Mouse (Mus musculus): ENCODE data around the gene Gm21149. TPM values are rescaled to one million over a fixed set of nuclear protein-coding genes. Genes with fewer than 3 reads are reported as not detected.
"Not testable (repeated sequence)": the region's sequence is repeated elsewhere in the genome, so short reads cannot be mapped to it uniquely, and the experiment has no call there.

The Gm21149 gene
- polyA plus RNA-seq, 1 experiment, result not detected

GRCm38 (mm10) chr5:15498774-15499400 lies 22.6 kb upstream of the Gm21149 start:
- not testable (repeated sequence) for H3K4me3 ChIP-seq (ENCODE audit: insufficient read depth, low read length); H3K4me1 ChIP-seq (ENCODE audit: control insufficient read depth, insufficient read depth, low read length); H3K27ac ChIP-seq (ENCODE audit: insufficient read depth, low read depth, low read length)
- TF ChIP-seq CTCF (IDR thresholded peaks at IDR 0.05; ENCODE audit: low read depth, low read length), result peak; percentile 47; the same call in 1 of the 2 replicates

GRCm38 (mm10) chr5:15498350-15498749 lies 22.0 kb upstream of the Gm21149 start:
- H3K4me3 ChIP-seq (ENCODE audit: insufficient read depth, low read length); H3K4me1 ChIP-seq (ENCODE audit: control insufficient read depth, insufficient read depth, low read length); H3K27ac ChIP-seq (ENCODE audit: insufficient read depth, low read depth, low read length): not testable (repeated sequence)

GRCm38 (mm10) chr5:15490934-15491333 lies 14.6 kb upstream of the Gm21149 start:
- H3K4me3 ChIP-seq (ENCODE audit: insufficient read depth, low read length); H3K27ac ChIP-seq (ENCODE audit: insufficient read depth, low read depth, low read length); H3K4me1 ChIP-seq (ENCODE audit: control insufficient read depth, insufficient read depth, low read length): not testable (repeated sequence)

- no peak overlapping the region for H3K27ac ChIP-seq (ENCODE audit: insufficient read depth, low read depth, low read length)
- H3K4me3 ChIP-seq (ENCODE audit: insufficient read depth, low read length), result no peak overlapping the region
- no peaks in the 10 kb centered on the region for H3K4me1 ChIP-seq (ENCODE audit: control insufficient read depth, insufficient read depth, low read length)
- TF ChIP-seq CTCF (IDR thresholded peaks at IDR 0.05; ENCODE audit: low read depth, low read length), result no peak
- no peak for TF ChIP-seq POLR2A (IDR thresholded peaks at IDR 0.05; ENCODE audit: borderline replicate concordance, low read depth, low read length)
These were observed 12.4 kb upstream of the Gm21149 start for GRCm38 (mm10) chr5:15488743-15489142.

- not testable (repeated sequence) for H3K27ac ChIP-seq (ENCODE audit: insufficient read depth, low read depth, low read length); H3K4me1 ChIP-seq (ENCODE audit: control insufficient read depth, insufficient read depth, low read length); H3K4me3 ChIP-seq (ENCODE audit: insufficient read depth, low read length)
These were observed 8.3 kb upstream of the Gm21149 start for GRCm38 (mm10) chr5:15484616-15485015.

GRCm38 (mm10) chr5:15483576-15483975 lies 7.3 kb upstream of the Gm21149 start:
- not testable (repeated sequence) for H3K4me3 ChIP-seq (ENCODE audit: insufficient read depth, low read length); H3K4me1 ChIP-seq (ENCODE audit: control insufficient read depth, insufficient read depth, low read length); H3K27ac ChIP-seq (ENCODE audit: insufficient read depth, low read depth, low read length)

- H3K4me3 ChIP-seq (ENCODE audit: insufficient read depth, low read length); H3K27ac ChIP-seq (ENCODE audit: insufficient read depth, low read depth, low read length); H3K4me1 ChIP-seq (ENCODE audit: control insufficient read depth, insufficient read depth, low read length): not testable (repeated sequence)
These were observed 6.5 kb upstream of the Gm21149 start for GRCm38 (mm10) chr5:15482815-15483214.

- H3K4me3 ChIP-seq (ENCODE audit: insufficient read depth, low read length); H3K4me1 ChIP-seq (ENCODE audit: control insufficient read depth, insufficient read depth, low read length); H3K27ac ChIP-seq (ENCODE audit: insufficient read depth, low read depth, low read length): not testable (repeated sequence)
These were observed 6.2 kb downstream of the Gm21149 start for GRCm38 (mm10) chr5:15470141-15470540.

GRCm38 (mm10) chr5:15467768-15468167 lies 8.6 kb downstream of the Gm21149 start:
- H3K4me1 ChIP-seq (ENCODE audit: control insufficient read depth, insufficient read depth, low read length); H3K27ac ChIP-seq (ENCODE audit: insufficient read depth, low read depth, low read length); H3K4me3 ChIP-seq (ENCODE audit: insufficient read depth, low read length): not testable (repeated sequence)

GRCm38 (mm10) chr5:15466218-15466617 lies 10.1 kb downstream of the Gm21149 start:
- not testable (repeated sequence) for H3K27ac ChIP-seq (ENCODE audit: insufficient read depth, low read depth, low read length); H3K4me3 ChIP-seq (ENCODE audit: insufficient read depth, low read length); H3K4me1 ChIP-seq (ENCODE audit: control insufficient read depth, insufficient read depth, low read length)

- H3K27ac ChIP-seq (ENCODE audit: insufficient read depth, low read depth, low read length); H3K4me1 ChIP-seq (ENCODE audit: control insufficient read depth, insufficient read depth, low read length); H3K4me3 ChIP-seq (ENCODE audit: insufficient read depth, low read length): not testable (repeated sequence)
These were observed 12.8 kb downstream of the Gm21149 start for GRCm38 (mm10) chr5:15463561-15463960.

GRCm38 (mm10) chr5:15461613-15462012 lies 14.7 kb downstream of the Gm21149 start:
- not testable (repeated sequence) for H3K4me3 ChIP-seq (ENCODE audit: insufficient read depth, low read length); H3K4me1 ChIP-seq (ENCODE audit: control insufficient read depth, insufficient read depth, low read length); H3K27ac ChIP-seq (ENCODE audit: insufficient read depth, low read depth, low read length)

- H3K4me3 ChIP-seq (ENCODE audit: insufficient read depth, low read length); H3K4me1 ChIP-seq (ENCODE audit: control insufficient read depth, insufficient read depth, low read length); H3K27ac ChIP-seq (ENCODE audit: insufficient read depth, low read depth, low read length): not testable (repeated sequence)
These were observed 18.3 kb downstream of the Gm21149 start for GRCm38 (mm10) chr5:15457865-15458571.
